Mouse (Mus musculus) testis, adult 2 months (tissue): ENCODE measurements around the gene Eef1g.

Source experiments
- CTCF ChIP-seq: fragments of 200-500 bp; IDR thresholded peaks from 2 replicates; pipeline ENCODE4 v1.5.1; 2012; ENCODE audit warnings: low read depth, mild to moderate bottlenecking, inconsistent platforms, low read length, moderate library complexity; ENCODE audit not compliant: control insufficient read depth, insufficient read depth, insufficient replicate concordance
- POLR2A ChIP-seq: fragments of 200-500 bp; IDR thresholded peaks from 2 replicates; pipeline ENCODE4 v1.6.1; 2012; ENCODE audit warnings: low read depth, mild to moderate bottlenecking, inconsistent platforms, low read length, moderate library complexity; ENCODE audit not compliant: control insufficient read depth

DNA sequence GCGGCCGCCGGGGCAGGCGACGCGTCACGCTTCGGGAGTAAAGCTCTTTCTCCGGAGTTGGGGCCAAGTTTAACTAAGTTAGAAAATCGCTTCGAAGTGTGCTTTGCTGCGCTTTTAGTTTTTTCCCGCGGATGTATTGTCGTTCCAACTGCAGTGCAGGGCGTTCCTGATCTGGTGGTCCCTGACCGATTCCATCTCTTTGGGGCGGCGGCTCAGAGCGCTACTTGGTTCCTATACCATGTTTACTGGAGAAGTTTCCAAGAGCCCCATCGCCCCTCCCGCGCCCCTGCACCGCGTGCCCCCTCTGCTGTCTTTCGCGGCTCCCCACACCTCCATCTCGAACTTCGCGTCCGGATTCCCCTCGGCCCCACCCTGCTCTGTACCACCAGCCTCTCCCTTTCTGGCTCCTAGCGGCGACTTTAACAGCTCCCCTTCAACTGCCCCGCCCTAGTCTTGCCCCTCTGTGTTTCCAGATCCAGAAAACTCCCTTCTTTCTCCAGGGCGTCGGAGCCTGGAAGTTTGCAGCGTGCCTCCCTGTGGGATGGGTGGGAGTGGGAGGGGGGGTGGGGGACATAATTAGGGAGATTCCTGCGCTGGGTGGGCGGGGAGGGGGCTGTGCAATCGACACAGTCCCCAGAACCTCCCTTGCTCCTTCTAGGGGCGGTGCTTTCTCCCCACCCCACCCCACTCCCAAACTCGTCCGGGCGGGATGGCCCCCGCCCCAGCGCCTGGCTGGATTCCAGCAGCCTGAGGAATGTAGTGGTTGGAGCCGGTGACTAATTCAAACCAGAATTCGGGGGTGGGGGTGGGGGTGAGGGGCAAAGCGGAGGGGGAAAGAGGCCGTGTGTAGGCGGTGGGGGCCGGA is 23.0 kb downstream of the Eef1g start:
- TF ChIP-seq CTCF = no peak
- TF ChIP-seq POLR2A = no peak
